8 mouse cellular contexts compared by ENCODE assay signal in the genomic region with DNA sequence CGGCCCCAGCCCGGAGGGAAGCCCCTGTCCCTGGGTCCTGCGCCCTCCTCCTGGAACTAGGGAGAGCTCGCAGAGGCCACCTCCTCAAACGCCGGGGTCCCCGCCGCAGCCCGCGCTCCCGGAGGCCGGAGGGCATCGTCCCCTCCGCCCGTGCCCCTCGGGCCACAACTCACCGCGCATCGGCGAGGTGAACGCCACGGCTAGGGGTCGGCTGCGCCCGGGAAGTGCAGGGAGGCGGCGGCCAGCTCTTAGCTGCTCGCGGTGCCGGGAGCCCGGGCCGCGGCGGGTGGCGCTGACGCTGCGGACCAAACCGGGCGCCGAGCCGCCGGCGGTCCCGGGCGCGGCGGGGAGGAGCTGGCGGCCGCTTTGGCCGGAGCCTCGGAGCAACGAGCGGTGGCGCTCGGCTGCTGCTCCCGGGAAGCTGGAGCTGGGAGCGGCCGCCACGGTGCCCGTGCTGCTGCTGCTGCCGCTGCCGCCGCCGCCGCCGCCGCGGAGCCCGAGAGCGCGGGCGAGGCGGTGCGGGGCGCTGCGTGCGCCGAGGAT. TPM values are rescaled to one million over a fixed set of nuclear protein-coding genes. Genes with fewer than 3 reads are reported as not detected.
DNase-seq lines count a peak whose midpoint lies in the region; ATAC-seq and TF ChIP-seq lines count a peak whose summit lies in the region.

No protein-coding gene starts in this region.

- peak overlapping the region; percentile 99 for H3K4me2 ChIP-seq in midbrain, embryonic 11.5 days

- WGBS in cerebellum, adult 2 months = 2% methylated on average over 72 of the region's 78 CpGs
- under 1% methylated on average over 47 of the region's 78 CpGs for WGBS in midbrain, embryonic 11.5 days

- peak overlapping the region; percentile 73 for H3K9ac ChIP-seq in midbrain, embryonic 11.5 days (ENCODE audit: low read length)

- no peaks in the 10 kb centered on the region for H3K36me3 ChIP-seq in midbrain, embryonic 11.5 days (ENCODE audit: control insufficient read depth, insufficient read depth, low read length)

- DNase-seq in cerebellum, adult 2 months = peak; percentile 51 to 69
- DNase-seq in cerebellum, postnatal 4 days (ENCODE audit: low spot score in 2 of 2) = no peak
- DNase-seq in ovary, postnatal 36 days (ENCODE audit: low spot score) = peak; percentile 37
- no peak for DNase-seq in ovary, postnatal 14 days (ENCODE audit: low spot score)
- peak; percentile 10 to 13 for DNase-seq in heart, postnatal 36 days
- DNase-seq in midbrain, embryonic 11.5 days (ENCODE audit: low spot score, missing footprints) = no peak
- no peak for DNase-seq in B cell, adult 2 months
- no peak for DNase-seq in layer of hippocampus, postnatal 36 days

- H3K4me1 ChIP-seq in cerebellum, adult 2 months (ENCODE audit: control insufficient read depth, insufficient read depth, low read length) = peaks cover 18% of the 10 kb centered on the region
- peaks cover 30% of the 10 kb centered on the region for H3K4me1 ChIP-seq in midbrain, embryonic 11.5 days (ENCODE audit: control insufficient read depth, insufficient read depth, low read length)

- H3K9me3 ChIP-seq in midbrain, embryonic 11.5 days (ENCODE audit: control insufficient read depth, low read length) = no peaks in the 10 kb centered on the region

- TF ChIP-seq POLR2A in cerebellum, adult 2 months (IDR thresholded peaks at IDR 0.05; ENCODE audit: borderline replicate concordance, insufficient read depth, low read length) = 0 out of 2 replicates have a peak, but pooled peaks have one; percentile 22

- intact Hi-C loops in heart, postnatal 36 days (cut with DNase I) = no loop called here

- H3K27ac ChIP-seq in cerebellum, adult 2 months (ENCODE audit: insufficient read depth, low read length) = peak overlapping the region; percentile 98
- H3K27ac ChIP-seq in midbrain, embryonic 11.5 days (ENCODE audit: low read depth, low read length) = peak overlapping the region; percentile 31; the same call in 1 of the 2 replicates

- no peak for TF ChIP-seq CTCF in cerebellum, adult 2 months (IDR thresholded peaks at IDR 0.05; ENCODE audit: borderline replicate concordance, insufficient read depth, low read depth, low read length)

- peak; percentile 36 for ATAC-seq in midbrain, embryonic 11.5 days (ENCODE audit: low FRiP score)

- H3K4me3 ChIP-seq in cerebellum, adult 2 months (replicated peaks; ENCODE audit: insufficient read depth, low read depth, low read length) = peak overlapping the region; percentile 81
- peak overlapping the region; percentile 66 for H3K4me3 ChIP-seq in midbrain, embryonic 11.5 days (ENCODE audit: low read depth, low read length)

- no peaks in the 10 kb centered on the region for H3K27me3 ChIP-seq in cerebellum, adult 2 months (ENCODE audit: control insufficient read depth, insufficient read depth, low read length)
- H3K27me3 ChIP-seq in midbrain, embryonic 11.5 days (ENCODE audit: control insufficient read depth, insufficient read depth, low read length) = peaks cover 45% of the 10 kb centered on the region

RNA-seq across cellular contexts. Expression of gene Grm4, which starts 8.5 kb away (rescaled TPM):
- polyA plus RNA-seq in cerebellum, adult 2 months (2012; rRNA removed) = 310 and 403 TPM in 2 replicates
- total RNA-seq in heart, postnatal 36 days (2021) = under 1 TPM; 0.11 to 0.14 TPM
- 3.5 and 3.6 TPM in 2 replicates for polyA plus RNA-seq in midbrain, embryonic 11.5 days (2014; fragmentation: Nextera tagmentation; extraction: Ambion mirVana)
- total RNA-seq in layer of hippocampus, postnatal 36 days (2021) = 1 to 10 TPM; 8.9 to 9.6 TPM

RNA-seq across cellular contexts. Expression of gene Hmga1, which starts 43.6 kb away (rescaled TPM):
- polyA plus RNA-seq in cerebellum, adult 2 months (2012; rRNA removed) = 124 and 133 TPM in 2 replicates
- 10 to 100 TPM; 41.2 to 45.0 TPM for total RNA-seq in heart, postnatal 36 days (2021)
- polyA plus RNA-seq in midbrain, embryonic 11.5 days (2014; fragmentation: Nextera tagmentation; extraction: Ambion mirVana) = 354 and 406 TPM in 2 replicates
- total RNA-seq in layer of hippocampus, postnatal 36 days (2021) = 10 to 100 TPM; 35.2 to 36.0 TPM

RNA-seq across cellular contexts. Expression of gene AI413582, which starts 52.9 kb away (rescaled TPM):
- polyA plus RNA-seq in cerebellum, adult 2 months (2012; rRNA removed) = 98.9 and 104 TPM in 2 replicates
- total RNA-seq in heart, postnatal 36 days (2021) = 10 to 100 TPM in 1 of 2 experiments, 1 to 10 TPM in 1; 7.4 to 10.4 TPM
- polyA plus RNA-seq in midbrain, embryonic 11.5 days (2014; fragmentation: Nextera tagmentation; extraction: Ambion mirVana) = 14.8 and 20.2 TPM in 2 replicates
- total RNA-seq in layer of hippocampus, postnatal 36 days (2021) = 10 to 100 TPM; 62.6 to 63.9 TPM

Comparison
In these comparisons a context has a peak if more than half of its experiments do, and no peak if none do; other contexts are left out.
1. DNase-seq: peak in cerebellum, adult 2 months (2 of 2), ovary, postnatal 36 days (single experiment) and heart, postnatal 36 days (2 of 2); none in cerebellum, postnatal 4 days (0 of 2), ovary, postnatal 14 days (single experiment), midbrain, embryonic 11.5 days (single experiment), B cell, adult 2 months (0 of 2) and layer of hippocampus, postnatal 36 days (0 of 2).
2. RNA of gene Grm4, which starts 8.5 kb away (total RNA-seq): 8.9 to 9.6 TPM in layer of hippocampus, postnatal 36 days; 0.11 to 0.14 TPM in heart, postnatal 36 days; every median in the first group is over 4 times any median in the second.
3. RNA of gene AI413582, which starts 52.9 kb away (total RNA-seq): 62.6 to 63.9 TPM in layer of hippocampus, postnatal 36 days; 7.4 to 10.4 TPM in heart, postnatal 36 days; every median in the first group is over 4 times any median in the second.